Mouse (Mus musculus): Measurements from ENCODE around the gene Cox20.

DNA sequence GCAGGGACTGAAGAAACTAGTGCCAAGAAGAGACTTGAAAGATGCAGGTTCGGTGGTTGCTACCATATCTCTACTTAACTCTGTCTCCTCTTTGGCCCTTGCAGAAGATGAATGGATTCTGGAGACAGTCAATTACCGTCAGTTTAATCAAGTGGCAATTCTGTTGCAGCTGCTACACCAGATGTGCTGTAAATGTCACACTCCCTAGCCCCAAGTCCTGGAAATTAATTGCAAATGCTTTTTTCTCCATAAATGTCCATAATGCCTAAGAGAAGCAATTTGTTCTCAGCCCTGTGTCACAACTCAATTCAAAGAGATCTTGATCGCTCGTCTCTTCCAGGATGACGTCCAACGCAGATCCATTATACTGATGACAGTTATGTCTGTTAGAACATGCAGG is 48.3 kb upstream of the Cox20 start:
- TF ChIP-seq USF1 (IDR thresholded peaks at IDR 0.05; ENCODE audit: low read depth, low read length) (no peak), BHLHE40 (IDR thresholded peaks at IDR 0.05; ENCODE audit: low read depth, low read length) (no peak), CTCF (conservative IDR thresholded peaks at IDR 0.05 in 1 of 2, IDR thresholded peaks at IDR 0.05 in 1 of 2; ENCODE audit: low read depth in 2 of 2, low read length in 2 of 2) (no peak), RAD21 (IDR thresholded peaks at IDR 0.05; ENCODE audit: low read depth, low read length) (no peak), POLR2A (IDR thresholded peaks at IDR 0.05; ENCODE audit: low read depth, low read length) (no peak), MAZ (IDR thresholded peaks at IDR 0.05; ENCODE audit: low read depth, low read length) (no peak), EP300 (IDR thresholded peaks at IDR 0.05; ENCODE audit: low read length) (no peak), KAT2A (IDR thresholded peaks at IDR 0.05; ENCODE audit: insufficient replicate concordance, low read length) (no peak), SMC3 (IDR thresholded peaks at IDR 0.05; ENCODE audit: low read depth, low read length) (no peak), ZKSCAN1 (IDR thresholded peaks at IDR 0.05; ENCODE audit: borderline replicate concordance, low read depth, low read length) (no peak)

Measured in CH12.LX (cell line).